Mouse (Mus musculus) fibroblast of lung, adult 2 months (primary cell): ENCODE results near the gene Tbc1d30.

Experiments used
- DNase-seq: peaks from one replicate; pipeline ENCODE4 v3.0.0-alpha.2; 2011; ENCODE audit warnings: low read depth

The Tbc1d30 gene

DNA sequence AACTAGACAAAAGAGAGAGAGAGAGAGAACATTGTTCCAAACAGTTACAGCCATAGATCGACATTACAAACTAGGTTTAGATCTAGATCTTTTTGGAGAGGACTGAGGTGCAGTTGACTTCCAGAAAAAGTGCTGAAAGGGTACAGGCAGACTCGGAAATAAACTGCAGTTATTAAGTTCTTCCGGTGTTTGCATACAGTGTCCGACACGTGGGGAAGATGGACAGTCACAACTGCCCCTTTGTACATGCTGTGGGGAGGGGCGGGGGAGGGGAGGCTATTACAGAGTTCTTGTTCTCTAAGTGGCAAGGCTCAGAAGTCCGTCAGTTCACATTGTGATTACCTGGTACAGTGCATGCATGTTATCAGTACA, 86.9 kb downstream of the Tbc1d30 start:
- no peak for DNase-seq

DNA sequence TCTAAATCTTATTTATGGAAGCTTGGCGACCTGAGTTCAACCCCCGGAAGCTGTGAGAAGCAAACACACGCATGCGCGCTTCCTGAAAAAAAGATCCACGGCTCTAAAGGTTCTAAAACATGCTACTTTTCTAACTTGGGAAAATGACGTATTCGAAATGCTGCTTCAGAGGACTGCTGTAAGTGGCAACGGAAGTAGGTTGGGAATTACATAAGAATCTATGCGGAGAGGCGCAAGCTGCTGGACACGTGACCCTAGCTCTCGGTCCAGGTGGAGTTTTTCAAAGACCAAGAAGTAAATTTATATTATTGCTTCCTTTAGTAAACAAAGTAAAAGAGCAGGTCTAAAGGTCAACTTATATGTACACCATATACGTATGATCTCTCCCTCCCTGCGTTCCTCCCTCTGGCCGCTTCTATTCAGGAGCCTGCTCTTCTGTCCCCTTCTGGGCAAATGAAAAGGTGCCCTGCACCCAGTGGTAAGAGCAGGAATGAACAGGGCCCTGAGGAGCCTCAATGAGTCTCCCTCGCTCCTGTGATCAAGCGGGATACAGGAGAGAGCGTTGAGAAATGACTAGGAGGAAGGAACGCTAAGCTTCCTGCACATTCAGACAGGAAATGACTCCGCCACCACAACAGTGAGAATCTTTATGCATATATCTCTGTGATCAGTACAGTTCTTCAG, 87.4 kb downstream of the Tbc1d30 start:
- no peak for DNase-seq

DNA sequence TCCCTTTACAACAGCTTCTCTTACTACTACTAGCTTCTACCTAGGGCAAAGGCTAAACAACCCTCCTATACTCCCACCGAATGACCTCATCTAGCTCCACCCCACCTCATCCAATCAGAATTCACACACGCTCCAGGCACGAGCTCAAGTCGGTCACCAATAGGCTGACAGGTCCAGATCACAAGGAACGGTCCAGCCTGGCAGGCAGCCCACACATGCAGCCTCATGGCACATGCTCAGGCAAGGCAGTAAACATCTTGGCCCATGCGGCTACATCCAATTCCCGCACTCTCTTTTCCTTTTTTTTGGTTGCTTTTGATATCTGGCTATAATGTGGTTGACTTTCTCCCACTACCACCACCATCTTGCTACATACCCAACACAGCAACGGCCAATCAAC, 88.9 kb downstream of the Tbc1d30 start:
- DNase-seq: no peak

DNA sequence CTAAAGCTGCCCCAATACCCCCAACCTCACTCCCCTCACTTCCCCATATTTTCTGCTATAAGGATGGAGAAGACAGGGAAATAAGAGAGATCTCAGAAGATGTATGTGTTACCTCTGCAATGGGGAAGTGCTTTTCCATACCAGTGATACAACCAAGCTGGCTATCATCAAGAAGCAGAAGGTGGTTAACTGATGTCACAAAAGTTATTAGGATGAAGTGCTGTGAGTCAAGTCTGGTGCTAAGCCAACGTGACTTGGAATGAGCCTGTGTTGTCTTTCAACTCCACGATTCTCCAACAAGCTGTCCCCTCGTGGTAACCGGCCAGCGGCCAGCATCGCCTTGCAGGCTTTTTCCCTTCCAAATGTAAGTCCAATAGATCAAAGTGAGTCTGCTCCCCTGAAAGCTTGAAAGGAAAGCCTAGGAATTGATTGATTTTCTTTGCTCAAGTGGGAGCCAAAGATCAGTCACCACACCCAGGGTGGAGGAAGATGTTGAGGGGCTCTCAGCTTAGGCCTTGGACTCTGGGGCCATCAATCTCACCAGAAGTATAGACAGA, 90.0 kb downstream of the Tbc1d30 start:
- no peak for DNase-seq

DNA sequence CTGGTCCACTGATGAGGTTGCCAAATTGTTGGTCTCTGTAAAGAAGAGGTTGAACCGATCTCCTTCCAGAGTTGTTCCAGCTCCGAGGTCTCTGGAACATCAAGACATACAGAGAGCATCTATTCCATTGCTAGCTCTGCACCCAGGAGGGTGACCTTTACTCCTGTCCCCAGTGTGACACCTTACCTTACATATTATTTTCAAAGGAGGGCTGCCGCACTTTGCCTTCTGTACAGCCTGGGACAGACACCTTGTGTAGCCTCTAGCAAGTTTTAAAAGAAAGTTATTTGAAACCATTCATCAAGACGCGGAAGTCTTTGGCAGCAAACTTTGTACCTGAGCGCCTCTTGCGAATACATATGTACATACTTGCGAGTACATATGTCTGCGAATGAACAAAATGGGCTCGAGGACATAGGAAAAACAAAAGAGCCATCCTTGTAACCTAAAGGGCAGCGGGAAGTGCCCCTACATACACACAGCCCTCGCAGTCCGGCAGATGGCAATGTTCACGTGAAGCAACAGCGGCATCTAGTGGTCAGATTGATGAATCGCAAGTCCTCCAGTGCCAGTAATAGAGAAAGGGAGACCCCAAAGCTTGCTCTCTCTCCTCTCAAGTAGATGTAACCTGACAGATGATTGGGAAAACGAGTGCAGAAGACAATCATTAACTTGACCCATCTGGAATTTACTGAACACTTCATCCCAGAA, 94.8 kb downstream of the Tbc1d30 start:
- DNase-seq: peak; percentile 17

DNA sequence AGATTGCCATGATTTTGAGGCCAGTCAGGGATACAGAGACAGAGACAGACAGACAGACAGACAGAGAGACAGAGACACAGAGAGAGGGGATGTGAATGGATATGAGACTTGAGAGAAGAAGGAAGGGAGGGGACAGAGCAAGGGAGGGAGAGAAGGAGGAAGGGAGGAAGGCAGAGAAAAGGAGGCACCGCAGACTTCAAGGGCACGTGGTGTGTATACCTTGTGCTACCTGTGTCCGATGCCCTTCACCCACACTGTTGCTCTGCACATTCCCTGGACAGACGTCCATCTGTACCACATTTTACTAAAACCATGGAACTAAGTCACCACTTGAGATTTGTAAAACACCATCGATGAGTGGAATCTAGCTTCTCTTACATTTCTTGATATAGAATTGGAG, 95.6 kb downstream of the Tbc1d30 start:
- no peak for DNase-seq

DNA sequence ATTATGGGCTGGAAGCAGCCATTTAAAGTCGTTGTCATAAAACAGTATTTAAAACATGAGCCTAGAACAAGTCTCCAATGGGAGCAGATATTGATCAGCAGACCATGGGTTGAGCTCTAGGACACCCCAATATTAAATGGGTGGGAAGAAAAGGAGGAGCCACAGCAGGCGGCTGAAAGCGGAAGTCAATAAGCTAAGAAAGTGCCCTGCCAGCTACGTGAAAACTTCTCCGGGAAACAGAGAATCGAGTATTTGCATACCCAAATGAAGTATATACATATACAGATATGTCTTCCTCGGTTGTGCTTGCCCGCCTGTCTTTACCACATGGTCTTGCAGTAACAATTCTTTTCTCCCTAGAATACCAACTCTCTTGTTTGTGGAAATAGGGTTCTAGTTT, 96.7 kb downstream of the Tbc1d30 start:
- no peak for DNase-seq

DNA sequence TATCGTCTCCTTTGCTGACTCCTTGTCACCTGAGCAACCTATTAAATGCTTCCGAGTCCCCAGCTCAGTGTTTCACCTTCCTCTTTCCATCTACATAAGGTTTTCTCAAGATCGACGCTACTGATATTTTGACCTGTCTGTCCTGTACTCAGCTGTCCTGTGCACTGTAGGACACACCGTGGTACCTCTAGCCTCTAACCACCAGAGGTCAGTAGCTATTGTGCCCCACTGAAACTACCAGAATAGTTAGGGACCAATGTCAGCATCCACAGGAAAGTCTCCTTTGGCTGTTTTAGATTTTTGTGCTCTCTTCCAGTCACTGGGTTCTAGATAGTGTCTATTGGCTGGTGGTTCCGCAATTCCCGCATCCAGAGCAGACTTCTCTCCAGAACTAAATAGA, 98.3 kb downstream of the Tbc1d30 start:
- no peak for DNase-seq

DNA sequence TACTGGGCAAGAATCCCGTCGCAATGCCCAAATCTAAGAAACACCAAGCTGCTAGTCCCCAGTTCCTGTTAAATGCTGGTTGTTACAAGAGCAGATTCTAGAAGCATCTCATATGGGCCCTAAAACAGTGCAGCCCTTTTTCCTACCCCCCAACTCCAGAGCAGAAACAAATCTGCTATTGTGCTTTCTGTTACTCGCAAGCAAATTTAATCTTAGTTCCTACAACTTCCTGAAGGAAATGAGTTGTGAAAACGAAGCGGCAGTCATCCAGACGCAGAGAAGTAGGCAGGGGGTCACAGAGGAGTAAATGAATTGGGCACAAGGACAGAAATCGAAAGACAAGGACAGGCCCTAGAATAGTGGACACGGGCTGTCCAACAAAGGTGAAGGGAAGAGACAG, 99.9 kb downstream of the Tbc1d30 start:
- DNase-seq: no peak

DNA sequence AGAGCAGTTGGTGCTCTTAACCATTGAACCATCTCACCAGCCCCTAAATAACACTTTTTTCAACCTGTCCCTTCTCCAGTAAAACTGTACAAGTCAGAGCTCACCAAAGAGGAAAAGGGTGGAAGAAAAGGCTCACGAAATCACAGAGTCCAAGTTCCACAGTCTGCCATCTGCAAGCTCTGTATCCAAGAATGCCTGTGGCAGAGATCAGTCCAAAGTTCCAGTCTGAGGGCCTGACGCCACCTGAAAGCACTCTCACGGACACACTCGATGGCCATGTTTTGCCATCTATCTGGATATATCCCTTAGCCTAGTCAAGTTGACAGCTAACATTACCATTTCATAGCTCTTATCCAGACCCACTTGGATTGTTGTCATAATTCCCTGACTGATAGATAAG, 101.3 kb downstream of the Tbc1d30 start:
- DNase-seq: no peak

DNA sequence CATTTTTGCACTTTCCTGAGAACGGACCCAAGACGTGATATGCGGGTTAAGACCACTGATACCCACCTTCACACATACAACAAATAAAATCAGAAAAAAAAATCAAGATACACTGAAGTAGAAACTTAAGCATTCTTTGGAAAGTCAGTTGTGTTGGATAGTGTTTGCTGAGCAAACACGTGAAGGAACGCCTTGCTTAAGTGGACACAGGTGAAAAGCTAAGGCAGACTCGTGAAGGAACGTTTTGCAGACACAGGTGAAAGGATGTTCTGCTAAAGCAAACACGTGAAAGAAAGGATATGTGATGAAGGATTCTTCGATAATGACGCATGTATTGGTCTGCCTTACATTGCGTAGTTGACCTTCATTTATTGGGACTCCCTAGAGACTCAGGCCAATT, 103.5 kb downstream of the Tbc1d30 start:
- no peak for DNase-seq

DNA sequence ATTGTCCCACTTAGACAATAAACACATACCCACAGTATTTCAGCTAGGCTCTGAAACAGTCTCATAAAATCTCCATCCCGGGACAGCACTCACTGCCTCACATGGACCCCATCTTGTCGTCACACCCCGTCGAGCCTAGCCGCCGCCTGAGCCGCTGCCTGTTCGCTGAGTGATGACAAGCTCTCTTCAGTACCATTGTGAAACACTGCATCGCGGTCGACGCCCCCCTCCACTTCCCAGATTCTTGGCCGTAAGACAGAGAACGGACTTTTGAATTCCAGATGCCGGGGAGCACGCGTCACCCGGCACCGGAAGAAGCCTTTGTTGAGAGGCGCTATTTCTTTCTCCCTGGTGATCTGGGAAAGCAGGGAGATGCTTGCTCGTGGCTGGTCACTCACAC, 104.1 kb downstream of the Tbc1d30 start:
- peak; percentile 27 for DNase-seq

DNA sequence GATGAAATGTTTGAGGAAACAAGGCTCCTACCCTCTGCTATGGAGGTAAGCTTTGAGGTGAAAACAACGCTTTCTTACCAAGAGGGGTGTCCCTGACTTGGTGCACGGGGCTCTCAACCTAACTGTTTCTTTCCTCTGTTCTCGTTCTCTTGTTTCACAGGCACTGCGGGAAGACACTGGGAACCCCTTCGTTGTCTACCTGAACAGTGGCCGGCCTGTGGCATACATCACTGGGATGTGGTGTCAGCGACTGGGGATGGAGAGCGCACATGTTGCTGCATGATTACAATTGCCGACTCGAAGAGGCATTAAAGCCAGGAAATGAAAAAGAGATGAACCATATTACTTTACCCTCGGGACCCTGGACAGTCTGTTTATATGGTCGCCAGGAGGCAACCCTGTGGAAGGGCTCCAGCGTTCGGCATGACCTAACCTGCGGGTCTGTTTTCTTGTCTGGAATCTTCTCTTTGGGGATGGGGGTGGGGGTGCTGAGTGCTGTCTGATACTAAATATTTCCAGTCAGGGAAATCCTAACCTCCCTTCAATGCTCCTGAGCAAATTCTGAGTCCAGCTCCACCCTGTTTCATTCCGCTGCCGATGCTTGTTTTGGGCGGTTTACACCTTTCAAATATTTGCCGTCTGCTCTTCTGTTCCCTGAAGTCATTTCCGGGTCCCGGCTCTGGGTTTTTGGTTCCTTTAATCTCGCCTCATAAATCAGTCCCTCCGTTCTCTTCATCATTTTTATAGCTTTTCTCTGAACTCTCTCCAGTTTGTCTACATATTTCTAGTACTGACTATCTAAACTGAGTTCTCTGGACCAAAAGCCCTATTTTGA, 107.5 kb downstream of the Tbc1d30 start:
- DNase-seq: no peak

DNA sequence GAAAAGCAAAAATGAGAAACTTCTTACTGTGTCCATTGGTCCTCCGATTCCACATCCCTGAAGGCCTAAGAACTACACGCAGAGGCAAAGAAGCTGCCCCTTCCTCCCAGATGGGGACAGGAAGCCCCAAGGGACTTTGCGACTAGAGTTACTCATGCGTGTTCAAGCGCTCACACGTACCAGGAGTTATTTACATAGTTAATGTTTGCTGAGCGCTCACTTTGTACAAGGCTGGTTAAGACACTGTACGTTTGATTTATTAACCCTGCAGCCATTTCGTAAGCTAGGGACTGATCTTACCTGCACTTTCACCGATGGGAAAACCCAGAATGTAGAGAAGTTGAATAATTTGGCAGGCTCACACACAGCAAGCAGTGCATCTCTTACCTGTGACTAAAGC, 108.5 kb downstream of the Tbc1d30 start:
- DNase-seq: no peak

DNA sequence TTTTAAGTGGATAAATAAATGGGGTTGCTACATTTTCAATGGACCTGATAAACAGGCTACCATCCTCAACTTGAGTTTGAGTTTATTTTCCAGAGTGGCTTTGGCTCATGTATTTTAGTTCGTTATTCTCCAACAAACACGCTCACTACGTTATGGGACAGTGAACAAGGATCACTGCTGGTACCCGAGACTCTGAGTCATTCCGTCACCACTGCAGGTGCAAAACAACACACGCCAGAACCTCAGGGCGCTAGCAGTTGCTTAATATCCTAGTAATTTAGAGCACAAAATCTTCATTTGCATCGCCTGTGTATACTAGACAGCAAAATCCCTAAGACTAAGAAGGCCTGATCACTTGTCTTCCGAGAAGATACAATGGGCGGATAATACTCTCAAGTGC, 112.0 kb downstream of the Tbc1d30 start:
- DNase-seq: no peak

DNA sequence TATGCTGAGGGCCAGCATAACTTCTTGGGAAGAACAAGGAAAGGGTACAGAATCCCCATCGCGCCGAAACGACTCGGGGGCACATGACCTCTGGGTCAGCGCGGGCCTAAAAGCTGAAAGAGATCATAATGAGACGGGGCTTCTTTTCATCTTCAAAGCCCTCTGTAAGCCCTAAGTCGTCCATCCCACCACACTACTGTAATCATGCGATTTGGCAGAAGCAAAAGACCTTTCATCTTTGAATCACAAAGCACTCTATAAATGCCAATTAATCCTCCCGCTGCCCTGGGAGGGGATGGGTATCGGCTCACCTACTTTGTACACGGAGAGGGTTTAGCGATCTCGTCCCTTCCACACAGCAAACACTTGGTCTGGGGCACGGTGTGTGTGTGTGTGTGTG, 112.5 kb downstream of the Tbc1d30 start:
- DNase-seq: no peak

DNA sequence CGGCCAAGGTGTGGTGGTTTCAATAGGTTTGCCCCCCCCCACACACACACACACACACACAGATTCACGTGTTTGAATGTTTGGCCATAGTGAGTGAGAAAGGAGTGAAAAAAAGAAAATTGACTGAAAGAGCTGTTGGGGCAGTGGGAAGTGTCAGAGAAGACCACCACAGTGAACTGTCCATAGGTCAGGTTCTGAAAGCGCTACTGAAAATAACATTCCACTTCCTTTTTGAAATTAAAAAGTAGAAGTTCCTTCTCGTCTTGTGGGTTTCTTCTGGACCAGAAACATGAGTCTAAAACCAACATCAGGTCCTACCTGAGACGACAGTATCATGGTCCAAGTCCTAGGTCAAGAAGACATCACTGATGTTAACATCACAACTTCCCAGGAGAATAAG, 113.7 kb downstream of the Tbc1d30 start:
- DNase-seq: no peak

DNA sequence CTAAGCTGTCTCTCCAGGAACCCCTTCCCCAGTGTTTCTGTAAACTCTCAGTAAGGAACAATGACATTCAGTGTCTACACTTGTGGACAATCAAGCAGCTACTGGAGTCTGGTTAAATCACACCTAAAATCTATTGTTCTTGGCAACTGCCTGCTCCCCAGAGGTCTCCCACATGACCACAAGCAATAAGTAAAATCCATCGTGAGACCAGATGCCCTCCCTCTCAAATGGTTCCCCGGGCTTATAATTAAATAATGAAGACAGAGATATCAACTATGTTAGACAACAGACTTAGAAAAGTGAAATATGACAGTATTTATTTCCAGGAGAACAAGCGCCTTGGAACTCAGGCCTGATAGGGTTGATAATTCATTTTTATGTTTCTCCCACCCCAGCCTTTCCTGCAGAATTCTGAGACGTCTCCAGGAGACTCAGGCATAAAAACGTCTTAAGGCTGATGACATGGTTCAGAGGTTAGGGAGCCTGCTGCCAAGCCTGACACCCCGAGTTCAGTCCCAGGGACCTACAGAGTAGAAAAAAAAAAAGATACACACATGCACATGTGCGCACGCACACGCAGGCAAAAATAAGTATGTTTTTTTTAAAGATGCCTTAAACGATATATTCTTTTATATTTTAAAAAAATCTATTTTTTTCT, 115.8 kb downstream of the Tbc1d30 start:
- no peak for DNase-seq

DNA sequence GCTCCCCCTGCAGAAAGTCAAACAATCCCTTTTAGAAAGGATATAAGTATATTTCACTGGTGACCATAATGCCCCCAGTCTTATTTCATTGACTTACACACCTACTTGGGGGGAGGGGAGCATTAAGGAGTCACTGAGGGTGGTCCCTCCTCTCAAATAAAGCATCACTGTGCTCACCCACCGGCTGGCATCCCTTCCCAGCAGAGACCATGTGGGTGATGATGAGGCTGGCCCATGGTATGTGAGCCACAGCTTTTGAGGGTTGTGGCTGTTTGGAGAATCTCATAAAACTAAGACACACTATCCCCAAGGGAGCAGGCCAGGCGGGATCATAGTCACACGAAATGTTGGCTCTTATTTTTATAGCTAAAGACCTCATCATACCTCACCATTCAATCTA, 116.6 kb downstream of the Tbc1d30 start:
- no peak for DNase-seq

DNA sequence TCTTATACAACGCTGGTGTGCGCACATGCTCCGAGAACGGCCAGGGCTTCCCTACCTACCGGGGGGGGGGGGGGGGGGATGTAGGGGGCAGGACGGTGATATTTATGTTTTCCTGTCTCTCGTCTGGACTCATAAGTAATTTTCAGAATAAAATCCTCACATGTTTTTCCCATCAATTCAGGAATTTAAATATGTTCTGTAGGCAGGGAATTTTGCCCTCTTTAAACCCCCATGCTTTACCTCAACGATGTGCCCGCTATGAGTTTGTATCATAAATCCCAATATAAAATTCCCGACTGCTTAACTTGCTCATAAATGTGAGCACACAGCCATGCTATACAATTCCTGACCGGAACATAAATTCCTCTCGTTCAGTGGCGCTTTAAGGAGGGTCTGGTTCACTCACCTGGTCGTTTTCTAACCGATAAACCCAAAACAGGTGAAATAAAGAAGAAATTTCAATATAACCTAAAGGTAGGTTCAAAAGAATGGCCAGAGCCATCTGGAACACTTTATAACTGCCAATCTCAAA, 122.6 kb downstream of the Tbc1d30 start:
- DNase-seq: no peak

DNA sequence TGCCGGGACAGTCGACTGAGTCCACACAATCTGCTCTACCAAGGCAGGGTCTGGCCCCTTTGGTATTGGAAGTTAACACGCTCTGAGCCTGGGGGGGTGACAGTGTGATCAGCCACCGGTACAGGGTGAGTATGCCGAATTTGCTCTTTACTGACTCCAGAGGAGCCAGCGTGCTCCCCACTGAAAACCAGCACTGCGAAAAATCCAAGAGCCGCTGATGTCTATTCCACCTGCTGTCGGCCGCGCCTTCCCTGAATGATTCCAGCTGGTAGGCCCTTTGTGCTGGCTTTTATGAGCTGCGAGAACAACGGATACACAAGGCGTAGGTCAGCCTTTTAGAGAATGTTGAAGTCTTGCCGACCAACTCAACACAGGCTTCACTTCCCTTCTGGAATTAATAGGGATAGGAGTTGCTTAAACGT, 123.1 kb downstream of the Tbc1d30 start:
- no peak for DNase-seq

DNA sequence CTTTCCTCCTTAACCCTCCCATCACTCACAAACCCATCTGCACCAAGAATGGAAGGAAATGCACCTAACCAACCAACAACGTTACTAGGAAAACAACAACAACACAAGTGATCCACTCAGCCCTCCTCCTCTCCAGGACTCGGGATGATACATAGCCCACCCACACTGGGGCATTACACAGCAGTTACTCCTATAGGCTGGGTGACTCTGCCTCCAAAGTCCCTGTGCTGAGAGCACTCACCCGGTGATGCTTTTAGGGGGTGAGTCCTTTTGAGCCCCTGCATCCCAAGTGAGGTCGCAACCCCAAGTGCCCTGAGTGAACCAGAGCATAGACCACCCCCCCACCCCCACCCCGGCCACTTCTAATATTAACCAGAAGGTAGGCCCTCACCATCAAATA, 123.7 kb downstream of the Tbc1d30 start:
- no peak for DNase-seq
